Mouse (Mus musculus) ovary, postnatal 36 days (tissue): ENCODE measurements around the gene Gm12216.
"Not testable (repeated sequence)": the region's sequence is repeated elsewhere in the genome, so short reads cannot be mapped to it uniquely, and the experiment has no call there.

Experiments
- DNase-seq: peaks from one replicate; pipeline ENCODE4 v3.0.0; 2022; ENCODE audit warnings: low spot score, mixed read lengths

The Gm12216 gene

GRCm38 (mm10) chr11:53770125-53770791 lies 88.8 kb downstream of the Gm12216 start:
- DNase-seq = peak; percentile 84

DNA sequence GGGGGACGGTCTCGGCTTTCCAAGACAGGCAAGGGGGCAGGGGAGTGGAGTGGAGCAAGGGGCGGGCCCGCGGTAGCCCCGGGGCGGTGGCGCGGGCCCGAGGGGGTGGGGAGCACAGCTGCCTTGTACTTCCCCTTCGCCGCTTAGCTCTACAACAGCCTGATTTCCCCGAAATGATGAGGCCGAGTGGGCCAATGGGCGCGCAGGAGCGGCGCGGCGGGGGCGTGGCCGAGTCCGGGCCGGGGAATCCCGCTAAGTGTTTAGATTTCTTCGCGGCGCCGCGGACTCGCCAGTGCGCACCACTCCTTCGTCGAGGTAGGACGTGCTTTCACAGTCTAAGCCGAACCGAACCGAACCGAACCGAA lies 89.3 kb downstream of the Gm12216 start, which contains the start of gene Irf1:
Gene Irf1, plus strand, starts transcription at position 255 of the 365 bp plus-strand sequence.
- peak; percentile 94 for DNase-seq

GRCm38 (mm10) chr11:53769185-53769576 lies 89.9 kb downstream of the Gm12216 start:
- DNase-seq = no peak

GRCm38 (mm10) chr11:53768422-53769184 lies 90.5 kb downstream of the Gm12216 start:
- DNase-seq = no peak

DNA sequence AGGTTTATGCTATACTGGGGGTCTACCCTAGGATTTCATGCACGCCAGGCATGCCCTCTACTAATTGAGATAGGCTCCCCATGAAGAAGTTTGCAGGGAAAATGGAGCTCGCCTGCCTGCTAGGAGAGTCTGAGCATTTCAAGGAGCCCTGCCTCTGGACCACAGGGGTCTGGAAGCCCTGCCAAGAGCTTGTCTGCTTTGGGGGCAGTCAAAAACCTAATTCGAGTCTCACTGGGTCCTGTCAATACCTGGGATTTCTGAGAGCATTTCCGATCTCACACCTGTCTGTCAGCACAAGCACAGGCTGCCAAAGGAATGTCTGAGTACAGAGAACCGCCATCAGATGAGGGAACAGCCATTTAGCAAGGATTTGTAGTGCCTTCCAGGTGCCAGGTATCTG lies 94.5 kb downstream of the Gm12216 start:
- no peak for DNase-seq

DNA sequence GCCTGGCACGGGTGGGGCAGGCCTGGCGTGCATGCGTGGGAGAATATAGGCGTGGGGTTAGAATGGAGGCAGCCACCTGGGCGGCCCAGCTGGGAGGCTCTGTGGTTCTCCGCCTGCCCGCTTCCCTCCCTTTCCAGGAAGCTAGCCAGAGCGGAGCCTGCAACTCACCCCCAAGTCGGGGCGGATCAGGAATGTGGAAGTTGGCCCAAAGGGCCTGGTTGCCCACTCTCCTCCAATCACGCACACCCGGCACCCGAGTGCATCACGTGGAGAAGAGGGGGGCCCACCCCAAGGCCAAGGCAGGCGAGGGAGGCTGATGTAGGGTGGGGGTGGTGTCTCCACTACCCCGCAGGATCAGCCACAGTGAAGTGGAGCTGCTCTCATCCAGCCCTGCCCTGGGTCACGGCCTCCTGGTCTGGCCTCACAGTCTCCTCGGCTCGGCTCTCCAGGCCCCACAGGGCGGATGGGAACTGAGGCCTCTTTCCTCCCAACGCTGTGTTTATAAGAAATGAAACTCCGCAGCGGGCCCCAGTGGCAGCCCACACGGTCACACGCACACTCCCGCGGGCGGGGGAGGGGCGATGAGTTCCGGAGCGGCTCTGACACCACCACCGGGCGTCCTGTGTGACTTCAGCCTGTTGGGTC lies 95.4 kb downstream of the Gm12216 start:
- peak; percentile 87 for DNase-seq

DNA sequence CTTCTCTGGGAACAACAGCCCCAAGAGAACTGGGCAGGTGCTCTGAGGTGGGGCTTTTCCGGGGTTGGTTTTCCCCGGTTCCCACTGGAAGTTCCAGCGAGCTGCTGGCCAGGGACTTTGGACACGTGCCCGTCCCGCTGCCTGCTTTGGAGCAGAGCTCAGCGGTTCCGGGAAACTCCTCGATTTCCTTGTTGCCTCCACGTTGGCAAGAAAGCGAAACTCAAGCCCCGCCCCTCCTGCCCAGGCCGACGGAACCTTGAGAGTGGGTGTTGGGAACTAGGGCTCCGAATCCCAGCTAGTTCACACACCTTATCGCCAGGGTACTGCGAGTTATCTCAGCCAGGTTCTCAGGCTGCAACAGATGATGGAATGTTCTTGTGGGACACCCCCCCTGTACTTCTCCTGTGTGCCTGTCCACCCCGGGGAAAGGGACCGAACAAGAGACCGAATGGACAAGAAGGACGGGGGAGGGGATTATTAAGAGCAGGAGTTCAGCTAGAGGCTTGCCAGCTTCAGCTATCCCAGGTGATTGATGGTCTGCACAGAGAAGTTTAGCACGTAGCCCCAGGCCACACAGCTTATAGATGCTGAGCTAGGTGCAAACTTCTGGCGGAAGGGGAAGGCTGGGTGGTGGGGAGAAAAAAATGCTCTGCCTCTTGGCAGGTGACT lies 96.1 kb downstream of the Gm12216 start:
- DNase-seq = peak; percentile 87

- DNase-seq = no peak
These were observed 96.6 kb downstream of the Gm12216 start for GRCm38 (mm10) chr11:53762426-53762825.

DNA sequence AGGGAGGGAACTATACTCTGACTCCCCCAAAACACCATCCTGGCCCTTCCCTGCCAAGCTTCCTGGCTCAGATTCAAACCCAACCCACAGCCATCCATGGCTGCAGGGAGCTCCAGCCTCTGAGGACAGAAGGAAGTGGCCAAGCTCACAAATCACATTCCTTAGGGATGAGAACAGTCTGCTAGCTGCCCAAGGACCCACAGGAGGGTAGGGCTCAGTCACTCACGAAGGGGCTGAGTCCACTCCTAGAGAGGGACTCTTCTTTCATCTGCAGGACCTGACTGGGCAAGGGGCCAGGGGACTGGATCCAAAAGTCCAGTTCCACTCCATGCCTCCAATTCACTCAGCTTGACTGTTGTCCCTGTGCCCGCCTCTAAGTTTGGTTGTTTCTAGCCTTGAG lies 97.2 kb downstream of the Gm12216 start:
- peak; percentile 67 for DNase-seq

DNA sequence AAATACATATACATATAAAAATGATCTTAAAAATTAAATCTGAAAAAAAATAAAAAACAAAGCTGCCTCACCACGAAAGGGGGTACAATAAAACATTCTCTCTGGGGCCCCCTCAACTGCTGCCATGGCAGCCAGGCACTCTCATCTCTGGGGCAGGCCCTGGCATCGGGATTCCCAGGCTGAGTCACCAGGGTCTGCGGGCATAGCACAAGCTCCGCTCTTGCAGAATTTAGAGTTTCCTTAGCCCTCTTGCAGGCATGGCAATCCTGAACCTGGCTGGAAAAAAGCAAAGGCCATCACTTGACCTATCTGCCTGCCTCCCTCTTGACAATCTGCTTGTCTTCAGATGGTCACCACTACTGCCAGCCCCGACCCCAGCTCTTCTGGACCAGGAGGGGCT lies 97.8 kb downstream of the Gm12216 start:
- DNase-seq = no peak

DNA sequence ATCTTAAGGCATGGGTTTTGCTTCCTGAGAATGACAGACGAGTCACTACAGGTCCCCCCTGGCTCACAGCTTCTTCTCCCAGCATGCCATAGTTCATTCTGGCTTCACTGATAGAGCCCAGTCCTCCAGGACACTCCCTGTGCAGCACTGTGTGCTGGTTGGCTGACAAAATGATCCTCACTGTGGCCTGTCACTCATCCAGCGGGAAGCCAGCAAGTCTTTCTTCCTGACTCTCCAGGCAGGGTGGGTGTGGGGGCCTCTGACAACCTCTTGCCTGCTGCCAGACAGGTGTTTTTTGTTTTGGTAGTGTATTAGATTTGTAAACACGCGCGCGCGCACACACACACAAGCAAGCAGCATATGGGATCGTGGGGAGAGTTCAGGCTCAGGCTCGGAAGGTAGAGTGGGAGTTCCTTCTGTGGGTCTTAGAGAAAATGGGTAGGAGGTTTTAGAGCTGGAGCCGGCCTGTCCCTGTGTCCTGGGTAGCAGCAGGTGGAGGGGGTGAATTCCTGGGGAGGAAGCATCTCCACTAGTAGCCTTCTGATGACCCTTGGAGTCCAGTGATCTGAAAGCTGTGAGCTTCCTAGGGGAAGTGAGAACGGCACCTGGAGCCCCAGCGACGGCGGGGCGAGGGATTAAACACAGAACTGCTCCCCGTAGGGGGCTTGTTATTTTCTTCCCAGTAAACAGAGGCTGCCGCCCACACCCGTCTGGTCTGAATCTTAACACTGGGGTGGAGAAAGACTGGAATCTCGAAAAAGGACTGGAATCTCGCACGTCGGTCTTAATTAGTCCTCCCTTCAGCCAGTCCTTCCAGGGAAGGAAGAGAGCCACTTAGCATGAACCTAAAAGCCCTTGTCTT lies 99.3 kb downstream of the Gm12216 start:
- no peak for DNase-seq

- DNase-seq = no peak
These were observed 100.2 kb downstream of the Gm12216 start for GRCm38 (mm10) chr11:53758791-53759351.

- DNase-seq = not testable (repeated sequence)
These were observed 101.0 kb downstream of the Gm12216 start for GRCm38 (mm10) chr11:53758033-53758432.

DNA sequence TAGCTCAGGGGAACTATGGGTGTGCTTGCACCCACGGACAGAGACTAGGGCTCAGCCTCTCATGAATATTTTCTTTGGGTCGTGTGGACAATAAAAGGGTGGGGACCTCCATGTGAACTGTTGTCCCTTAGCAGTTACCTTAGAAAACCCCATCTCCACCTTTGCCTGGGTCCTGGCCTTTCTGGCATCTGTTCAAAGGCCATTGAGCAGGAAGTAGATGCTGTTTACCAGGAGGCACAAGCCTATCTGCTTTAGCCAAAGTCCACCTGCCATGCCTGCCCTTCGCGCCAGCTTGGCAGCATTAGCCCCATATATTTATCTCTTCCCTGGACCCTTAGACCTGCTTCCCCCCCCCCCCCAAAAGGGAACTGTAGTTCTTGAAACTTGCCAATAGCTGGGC lies 101.4 kb downstream of the Gm12216 start:
- no peak for DNase-seq

- no peak for DNase-seq
These were observed 104.0 kb downstream of the Gm12216 start for GRCm38 (mm10) chr11:53755011-53755595.

DNA sequence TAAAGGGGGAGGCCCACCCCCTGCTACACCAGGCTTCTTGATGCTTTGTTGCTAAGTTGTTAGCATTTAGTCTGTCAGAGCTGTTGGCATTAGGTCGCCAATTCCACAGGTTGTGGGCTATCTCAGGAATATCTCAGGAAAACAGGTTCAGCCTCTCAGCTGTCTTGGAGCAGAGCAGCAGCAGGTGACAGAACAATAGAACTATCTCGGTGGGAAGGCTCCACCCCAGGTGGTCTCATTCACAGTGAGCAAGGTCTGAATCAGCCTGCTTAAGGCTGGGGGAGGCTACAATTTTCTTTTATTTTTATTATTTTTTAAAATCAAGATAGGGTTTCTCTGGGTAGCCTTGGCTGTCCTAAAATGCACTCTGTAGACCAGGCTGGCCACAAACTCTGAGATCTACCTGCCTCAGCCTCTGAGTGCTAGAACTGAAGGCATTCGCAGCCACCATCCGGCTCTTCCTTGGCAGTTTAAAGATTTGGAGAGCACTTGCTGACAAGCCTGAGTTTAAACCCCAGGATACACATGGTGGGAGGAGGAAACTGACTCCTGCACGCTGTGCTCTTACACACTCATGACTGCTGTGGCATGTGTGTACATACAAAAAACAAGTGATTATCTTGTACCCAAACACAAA lies 109.2 kb downstream of the Gm12216 start:
- no peak for DNase-seq

DNA sequence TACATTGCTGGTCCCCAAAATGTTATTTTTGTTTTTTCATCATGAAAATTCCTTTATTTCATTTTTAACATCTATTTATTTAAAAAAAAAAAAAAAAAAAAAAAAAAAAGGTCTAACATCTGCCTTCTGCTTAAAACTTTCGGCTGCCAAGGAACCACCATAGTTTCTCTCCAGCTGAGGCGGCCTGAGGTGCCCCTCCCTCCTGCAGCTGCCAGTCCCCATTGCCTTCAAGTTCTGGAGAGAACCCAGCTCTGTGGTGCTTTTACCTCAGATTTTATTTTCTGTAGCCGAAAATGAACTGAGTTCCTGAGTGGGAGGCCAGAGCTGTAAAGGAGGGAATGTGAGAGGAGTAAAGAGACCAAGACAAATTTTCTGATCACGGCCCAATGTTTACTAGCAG lies 109.8 kb downstream of the Gm12216 start:
- DNase-seq = no peak

DNA sequence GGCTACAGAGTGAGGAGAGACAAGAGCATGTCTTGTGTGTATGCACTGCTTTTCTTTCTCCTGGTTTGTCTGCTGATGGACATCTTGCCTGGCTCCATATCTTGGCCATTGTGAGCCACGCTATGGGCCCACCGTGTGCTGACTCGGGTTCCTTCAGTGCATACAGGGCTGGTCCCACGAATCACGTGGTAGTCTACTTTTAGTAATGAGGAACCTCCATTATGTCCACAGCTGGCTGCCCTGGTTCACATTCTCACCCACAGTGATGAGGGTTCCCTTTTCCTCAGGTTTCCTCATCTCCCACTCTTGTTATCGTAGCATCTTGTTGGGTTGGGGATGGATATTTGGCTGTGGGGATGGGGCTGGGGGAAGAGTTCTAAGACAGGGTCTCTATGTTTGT lies 110.4 kb downstream of the Gm12216 start:
- no peak for DNase-seq

- no peak for DNase-seq
These were observed 111.1 kb downstream of the Gm12216 start for GRCm38 (mm10) chr11:53747985-53748384.

DNA sequence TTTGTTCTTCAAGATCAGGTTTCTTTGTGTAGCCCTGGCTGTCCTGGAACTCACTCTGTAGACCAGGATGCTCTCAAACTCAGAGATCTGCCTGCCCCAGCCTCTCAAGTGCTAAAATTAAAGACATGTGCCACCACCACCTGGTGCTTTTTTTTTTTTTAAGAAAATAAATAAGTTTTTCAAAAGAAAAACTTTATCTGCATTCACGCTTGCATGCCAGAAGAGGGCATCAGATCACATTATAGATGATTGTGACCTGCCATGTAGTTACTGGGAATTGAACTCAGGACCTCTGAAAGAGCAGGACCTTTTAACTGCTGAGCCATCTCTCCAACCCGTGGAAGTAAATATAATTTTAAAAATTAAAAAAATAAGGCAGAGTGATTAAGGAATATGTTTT lies 113.8 kb downstream of the Gm12216 start:
- no peak for DNase-seq
